Mouse (Mus musculus): Measurements from ENCODE around the gene Sun1.

DNA sequence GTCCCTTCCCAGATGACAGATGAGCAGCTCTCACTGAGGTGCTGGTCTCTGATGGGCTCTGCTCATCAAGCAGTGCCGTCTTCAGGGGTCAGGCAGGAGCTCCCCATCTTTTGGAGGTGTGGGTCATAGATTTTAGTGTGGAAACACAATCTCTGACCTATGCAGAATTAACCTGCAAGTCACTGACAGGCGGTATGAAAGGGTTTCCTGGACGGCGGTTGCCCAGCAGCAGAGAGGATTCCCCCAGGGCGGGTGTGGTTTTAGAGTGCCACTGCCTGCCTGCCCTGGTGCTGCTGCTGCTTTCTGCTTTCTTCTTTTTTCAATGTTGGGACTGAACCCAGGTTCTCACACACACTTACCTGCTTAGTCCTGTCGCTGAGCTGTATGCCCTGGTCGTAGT is 6.1 kb downstream of the Sun1 start:
- no peak for TF ChIP-seq CTCF (IDR thresholded peaks at IDR 0.05; ENCODE audit: borderline replicate concordance, insufficient read depth, low read length)
- no peak for TF ChIP-seq POLR2A (IDR thresholded peaks at IDR 0.05; ENCODE audit: low read depth, low read length)

Measured in embryonic fibroblast, embryonic 13.5 days (primary cell).